Mouse (Mus musculus) embryo, embryonic 9.5 days (tissue): ENCODE data around the gene Hnrnpll.

Experiments used
- DNase-seq: peaks from one replicate; pipeline ENCODE4 v3.0.0-alpha.2; 2017; ENCODE audit errors: extremely low spot score

The Hnrnpll gene

GRCm38 (mm10) chr17:80061783-80062619 lies at the start of gene Hnrnpll:
TSS of gene Hnrnpll (minus strand) at chr17:80062334.
- peak; percentile 99 for DNase-seq

- no peak for DNase-seq
These were observed 43.3 kb upstream of the Hnrnpll start for GRCm38 (mm10) chr17:80105348-80105978.

- no peak for DNase-seq
These were observed 37.7 kb upstream of the Hnrnpll start for GRCm38 (mm10) chr17:80099823-80100222.

- no peak for DNase-seq
These were observed 35.1 kb upstream of the Hnrnpll start for GRCm38 (mm10) chr17:80097221-80097620.

- no peak for DNase-seq
These were observed 34.6 kb upstream of the Hnrnpll start for GRCm38 (mm10) chr17:80096720-80097114.

- peak; percentile 56 for DNase-seq
These were observed 34.0 kb upstream of the Hnrnpll start for GRCm38 (mm10) chr17:80096043-80096719.

- DNase-seq = no peak
These were observed 33.2 kb upstream of the Hnrnpll start for GRCm38 (mm10) chr17:80095254-80095899.

- DNase-seq = no peak
These were observed 29.9 kb upstream of the Hnrnpll start for GRCm38 (mm10) chr17:80091879-80092549.

GRCm38 (mm10) chr17:80090551-80090950 lies 28.4 kb upstream of the Hnrnpll start:
- no peak for DNase-seq

GRCm38 (mm10) chr17:80088168-80088567 lies 26.0 kb upstream of the Hnrnpll start:
- DNase-seq = no peak

- no peak for DNase-seq
These were observed 24.5 kb upstream of the Hnrnpll start for GRCm38 (mm10) chr17:80086591-80086990.

GRCm38 (mm10) chr17:80084424-80084823 lies 22.3 kb upstream of the Hnrnpll start:
- DNase-seq = no peak

GRCm38 (mm10) chr17:80083223-80083622 lies 21.1 kb upstream of the Hnrnpll start:
- no peak for DNase-seq

- DNase-seq = no peak
These were observed 16.6 kb upstream of the Hnrnpll start for GRCm38 (mm10) chr17:80078726-80079125.

- no peak for DNase-seq
These were observed 5.1 kb upstream of the Hnrnpll start for GRCm38 (mm10) chr17:80067257-80067656.

- no peak for DNase-seq
These were observed 1.8 kb upstream of the Hnrnpll start for GRCm38 (mm10) chr17:80063840-80064495.

- DNase-seq = no peak
These were observed 1.3 kb upstream of the Hnrnpll start for GRCm38 (mm10) chr17:80063386-80063785.

- no peak for DNase-seq
These were observed 481 bp upstream of the Hnrnpll start for GRCm38 (mm10) chr17:80062620-80063010.

- DNase-seq = peak; percentile 69
These were observed 1.0 kb downstream of the Hnrnpll start for GRCm38 (mm10) chr17:80060828-80061782.

- no peak for DNase-seq
These were observed 2.0 kb downstream of the Hnrnpll start for GRCm38 (mm10) chr17:80060151-80060550.
